Mouse (Mus musculus) cerebellum, postnatal 36 days (tissue): ENCODE data around the gene Rpl3l.
"Not testable (repeated sequence)": the region's sequence is repeated elsewhere in the genome, so short reads cannot be mapped to it uniquely, and the experiment has no call there.

ENCODE experiments used
- DNase-seq, 2 experiments: peaks; one replicate each; pipeline ENCODE4 v3.0.0; 2021 to 2022; ENCODE audit warnings: mixed read lengths in 2 of 2

Gene Rpl3l

GRCm38 (mm10) chr17:24727618-24728017 is at the start of gene Rpl3l:
Gene Rpl3l, plus strand, starts transcription at chr17:24727820.
- no peak for DNase-seq

- DNase-seq, result no peak
These were observed 41.1 kb upstream of the Rpl3l start for GRCm38 (mm10) chr17:24686514-24686913.

- peak; percentile 34 to 46 for DNase-seq
These were observed 40.4 kb upstream of the Rpl3l start for GRCm38 (mm10) chr17:24687146-24687595.

GRCm38 (mm10) chr17:24687599-24687998 is 40.0 kb upstream of the Rpl3l start:
- DNase-seq, result no peak

GRCm38 (mm10) chr17:24689251-24690081 is 38.2 kb upstream of the Rpl3l start, which contains the start of gene Syngr3:
Gene Syngr3, minus strand, starts transcription at chr17:24689955.
- DNase-seq, result peak; percentile 60 to 64

GRCm38 (mm10) chr17:24692385-24692784 is 35.2 kb upstream of the Rpl3l start:
- no peak for DNase-seq

- DNase-seq, result no peak
These were observed 32.2 kb upstream of the Rpl3l start for GRCm38 (mm10) chr17:24695326-24696010.

- peak; percentile 78 to 90 for DNase-seq
These were observed 31.5 kb upstream of the Rpl3l start, which contains the start of the genes Gfer and Noxo1 for GRCm38 (mm10) chr17:24696011-24696697. Gene Gfer, minus strand, starts transcription at chr17:24696156. Gene Noxo1, plus strand, starts transcription at chr17:24696234.

- DNase-seq, result no peak
These were observed 29.6 kb upstream of the Rpl3l start for GRCm38 (mm10) chr17:24697985-24698384.

- no peak for DNase-seq
These were observed 28.9 kb upstream of the Rpl3l start for GRCm38 (mm10) chr17:24698715-24699114.

GRCm38 (mm10) chr17:24699473-24699872 is 28.1 kb upstream of the Rpl3l start:
- no peak for DNase-seq

GRCm38 (mm10) chr17:24701251-24701650 is 26.4 kb upstream of the Rpl3l start:
- DNase-seq, result no peak

GRCm38 (mm10) chr17:24705821-24706220 is 21.8 kb upstream of the Rpl3l start:
- DNase-seq, result no peak

GRCm38 (mm10) chr17:24706982-24707800 is 20.4 kb upstream of the Rpl3l start, which contains the start of gene Tbl3:
Gene Tbl3, minus strand, starts transcription at chr17:24707660.
- DNase-seq, result peak; percentile 94 to 96

GRCm38 (mm10) chr17:24707801-24708425 is 19.7 kb upstream of the Rpl3l start:
- no peak for DNase-seq

- no peak for DNase-seq
These were observed 19.0 kb upstream of the Rpl3l start for GRCm38 (mm10) chr17:24708646-24709045.

GRCm38 (mm10) chr17:24715556-24715955 is 12.1 kb upstream of the Rpl3l start:
- no peak for DNase-seq

- DNase-seq, result no peak
These were observed 11.4 kb upstream of the Rpl3l start for GRCm38 (mm10) chr17:24716166-24716682.

- DNase-seq, result no peak
These were observed 9.7 kb upstream of the Rpl3l start, which contains the start of the genes Rnf151 and Rps2 for GRCm38 (mm10) chr17:24717943-24718342. Gene Rnf151, minus strand, starts transcription at chr17:24718063. Gene Rps2, plus strand, starts transcription at chr17:24718116.

- not testable (repeated sequence) for DNase-seq
These were observed 8.7 kb upstream of the Rpl3l start for GRCm38 (mm10) chr17:24718938-24719337.
